Mouse (Mus musculus) olfactory bulb, adult 2 months (tissue): ENCODE data around the gene Lmx1b.

Experiments
- CTCF ChIP-seq: fragments of 200-500 bp; IDR thresholded peaks from 2 replicates; pipeline ENCODE4 v1.5.1; 2012; ENCODE audit warnings: low read depth, mild to moderate bottlenecking, low read length, moderate library complexity; ENCODE audit not compliant: insufficient read depth
- POLR2A ChIP-seq: fragments of 200-500 bp; IDR thresholded peaks from 2 replicates; pipeline ENCODE4 v1.6.1; 2012; ENCODE audit warnings: mild to moderate bottlenecking, low read depth, low read length, moderate library complexity; ENCODE audit not compliant: insufficient read depth

DNA sequence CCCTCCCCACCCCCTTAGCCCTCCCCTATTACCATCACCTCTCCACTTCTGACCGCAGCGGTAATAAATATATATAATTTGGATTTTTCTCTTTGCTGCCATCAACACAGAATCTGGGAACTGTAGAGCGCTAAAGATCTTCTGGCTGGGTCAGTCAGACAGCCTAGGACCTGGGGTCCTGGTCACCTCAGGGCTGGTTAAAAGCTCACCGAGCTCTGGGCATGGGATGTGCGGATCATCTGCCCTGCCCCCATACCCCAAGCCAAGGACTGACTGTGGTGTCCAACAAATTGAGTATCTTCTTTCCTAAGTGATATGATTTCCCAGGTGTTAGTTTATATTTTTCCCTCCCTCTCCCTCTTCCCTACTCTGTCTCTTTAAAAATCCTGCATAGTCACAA, 6.4 kb downstream of the Lmx1b start:
- no peak for TF ChIP-seq POLR2A
- no peak for TF ChIP-seq CTCF
